Comparison of ENCODE assay signal across 23 mouse cellular contexts in genomic region chr7:49586530-49587120, GRCm38 (mm10). TPM values are rescaled to one million over a fixed set of nuclear protein-coding genes. Genes with fewer than 3 reads are reported as not detected.
DNase-seq lines count a peak whose midpoint lies in the region; ATAC-seq and TF ChIP-seq lines count a peak whose summit lies in the region.
"Had no signal": no experiment of that assay in that cellular context is flagged by ENCODE, and none has a peak within 500 bp of the region (broad histone marks: within the 10 kb centered on the region; RNA-seq: fewer than 3 reads in every experiment).

No protein-coding gene starts in this region.

- peaks cover 9% of the 10 kb centered on the region; the same call in 1 of the 2 replicates for H3K4me1 ChIP-seq in embryonic facial prominence, embryonic 13.5 days
- no peaks in the 10 kb centered on the region for H3K4me1 ChIP-seq in embryonic facial prominence, embryonic 10.5 days
- no peaks in the 10 kb centered on the region for H3K4me1 ChIP-seq in limb, embryonic 14.5 days (ENCODE audit: control insufficient read depth, insufficient read depth, low read length)
- no peaks in the 10 kb centered on the region for H3K4me1 ChIP-seq in limb, embryonic 10.5 days
- H3K4me1 ChIP-seq: embryonic facial prominence, embryonic 12.5 days; forebrain, embryonic 13.5 days; heart, embryonic 12.5 days had no signal

- no peak overlapping the region for H3K9ac ChIP-seq in embryonic facial prominence, embryonic 13.5 days
- H3K9ac ChIP-seq in limb, embryonic 14.5 days (ENCODE audit: low read depth, low read length, severe bottlenecking): no peak overlapping the region
- H3K9ac ChIP-seq: embryonic facial prominence, embryonic 12.5 days; forebrain, embryonic 13.5 days; heart, embryonic 12.5 days had no signal

- no peak overlapping the region for H3K4me3 ChIP-seq in embryonic facial prominence, embryonic 13.5 days
- H3K4me3 ChIP-seq in embryonic facial prominence, embryonic 10.5 days: no peak overlapping the region
- no peak overlapping the region for H3K4me3 ChIP-seq in limb, embryonic 14.5 days (replicated peaks; ENCODE audit: low read length)
- no peak overlapping the region for H3K4me3 ChIP-seq in limb, embryonic 10.5 days
- H3K4me3 ChIP-seq: embryonic facial prominence, embryonic 12.5 days; forebrain, embryonic 13.5 days; gastrocnemius, adult 2 months; heart, embryonic 12.5 days had no signal

- H3K27ac ChIP-seq in embryonic facial prominence, embryonic 13.5 days: 0 out of 2 replicates have a peak overlapping the region, but pooled peaks have one; percentile 51
- no peak overlapping the region for H3K27ac ChIP-seq in embryonic facial prominence, embryonic 10.5 days (replicated peaks)
- no peak overlapping the region for H3K27ac ChIP-seq in limb, embryonic 14.5 days (replicated peaks; ENCODE audit: low read depth, low read length)
- no peak overlapping the region for H3K27ac ChIP-seq in limb, embryonic 10.5 days
- H3K27ac ChIP-seq: embryonic facial prominence, embryonic 12.5 days; forebrain, embryonic 13.5 days; gastrocnemius, adult 2 months had no signal

- no peak overlapping the region for H3K4me2 ChIP-seq in embryonic facial prominence, embryonic 13.5 days
- H3K4me2 ChIP-seq in limb, embryonic 14.5 days (replicated peaks; ENCODE audit: low read depth, low read length, severe bottlenecking): no peak overlapping the region
- H3K4me2 ChIP-seq: embryonic facial prominence, embryonic 12.5 days; forebrain, embryonic 13.5 days; heart, embryonic 12.5 days had no signal

- WGBS in embryonic facial prominence, embryonic 13.5 days: 57% methylated on average over 5 of the region's 5 CpGs
- 86% methylated on average over 5 of the region's 5 CpGs for WGBS in embryonic facial prominence, embryonic 10.5 days
- 56% methylated on average over 5 of the region's 5 CpGs for WGBS in limb, embryonic 14.5 days
- 83% methylated on average over 5 of the region's 5 CpGs for WGBS in limb, embryonic 10.5 days

- ATAC-seq in embryonic facial prominence, embryonic 13.5 days (ENCODE audit: insufficient number of reproducible peaks, insufficient read depth, low FRiP score, low TSS enrichment, low read depth): no peak
- ATAC-seq in limb, embryonic 14.5 days (ENCODE audit: low FRiP score, low read depth): no peak
- ATAC-seq: activated CD4-positive, CD25-positive, alpha-beta regulatory T cell, adult 4 months; CD4-positive, CD25-positive, alpha-beta regulatory T cell, adult 4 months; forebrain, embryonic 13.5 days; hindbrain, embryonic 16.5 days; inflammation-experienced regulatory T-cells, adult 6 months had no signal

- no peak for TF ChIP-seq CTCF in brain, embryonic 14.5 days (IDR thresholded peaks at IDR 0.05; ENCODE audit: borderline replicate concordance, extremely low read depth, insufficient read depth, insufficient read length)

- TF ChIP-seq POLR2A in limb, embryonic 14.5 days (IDR thresholded peaks at IDR 0.05; ENCODE audit: borderline replicate concordance, extremely low read depth, insufficient read depth, insufficient read length): no peak
- TF ChIP-seq POLR2A in brain, embryonic 14.5 days (IDR thresholded peaks at IDR 0.05; ENCODE audit: borderline replicate concordance, extremely low read depth, insufficient read depth, insufficient read length, poor library complexity, severe bottlenecking): no peak

- peaks cover 62% of the 10 kb centered on the region for H3K36me3 ChIP-seq in embryonic facial prominence, embryonic 13.5 days
- H3K36me3 ChIP-seq in embryonic facial prominence, embryonic 10.5 days (replicated peaks): peaks cover 61% of the 10 kb centered on the region
- peaks cover 54% of the 10 kb centered on the region for H3K36me3 ChIP-seq in limb, embryonic 14.5 days (ENCODE audit: control insufficient read depth, insufficient read depth, low read length)
- H3K36me3 ChIP-seq in limb, embryonic 10.5 days: peaks cover 37% of the 10 kb centered on the region
- H3K36me3 ChIP-seq: G1E had no signal

- no peak for DNase-seq in embryonic facial prominence, embryonic 10.5 days (ENCODE audit: low spot score)
- DNase-seq in limb, embryonic 14.5 days (ENCODE audit: low spot score): peak; percentile 82
- no peak for DNase-seq in limb, embryonic 10.5 days (ENCODE audit: low spot score)
- peak; percentile 20 for DNase-seq in brain, embryonic 14.5 days (ENCODE audit: low read depth)
- DNase-seq in fibroblast of lung, adult 2 months (ENCODE audit: low read depth): peak; percentile 7
- no peak for DNase-seq in c-Kit-positive CD71-positive TER-119-positive erythroid progenitor cells, embryonic 14.5 days (ENCODE audit: low spot score)
- DNase-seq: adrenal gland, postnatal 14 days; B cell, adult 2 months; cerebellum, adult 2 months; cerebellum, postnatal 10 days; embryo, embryonic 11 days; gastrocnemius, adult 2 months; gastrocnemius, postnatal 25 days had no signal

- no peaks in the 10 kb centered on the region for H3K9me3 ChIP-seq in embryonic facial prominence, embryonic 13.5 days
- no peaks in the 10 kb centered on the region for H3K9me3 ChIP-seq in embryonic facial prominence, embryonic 10.5 days
- no peaks in the 10 kb centered on the region for H3K9me3 ChIP-seq in limb, embryonic 14.5 days (ENCODE audit: control insufficient read depth, low read length)
- H3K9me3 ChIP-seq in limb, embryonic 10.5 days (replicated peaks): no peaks in the 10 kb centered on the region
- H3K9me3 ChIP-seq: embryonic facial prominence, embryonic 12.5 days; forebrain, embryonic 13.5 days; heart, embryonic 12.5 days had no signal

- no peaks in the 10 kb centered on the region for H3K27me3 ChIP-seq in embryonic facial prominence, embryonic 13.5 days
- H3K27me3 ChIP-seq in embryonic facial prominence, embryonic 10.5 days (replicated peaks; ENCODE audit: low read depth, poor library complexity, severe bottlenecking): no peaks in the 10 kb centered on the region
- H3K27me3 ChIP-seq in limb, embryonic 14.5 days (ENCODE audit: control insufficient read depth, insufficient read depth, low read length): no peaks in the 10 kb centered on the region
- no peaks in the 10 kb centered on the region for H3K27me3 ChIP-seq in limb, embryonic 10.5 days (ENCODE audit: low read depth, poor library complexity, severe bottlenecking)
- H3K27me3 ChIP-seq: embryonic facial prominence, embryonic 12.5 days; forebrain, embryonic 13.5 days; heart, embryonic 12.5 days had no signal

RNA-seq across cellular contexts. Expression of gene Dbx1, which starts 50.0 kb away (rescaled TPM):
- 0.28 and 0.44 TPM in 2 replicates for polyA plus RNA-seq in embryonic facial prominence, embryonic 13.5 days (2015; fragmentation: Nextera tagmentation; extraction: Ambion mirVana)
- polyA plus RNA-seq in embryonic facial prominence, embryonic 10.5 days (2016; fragmentation: Nextera tagmentation; extraction: Ambion mirVana): 5.1 and 22.0 TPM in 2 replicates
- 3.4 and 4.0 TPM in 2 replicates for polyA plus RNA-seq in limb, embryonic 14.5 days (2012; rRNA removed)
- polyA plus RNA-seq in limb, embryonic 14.5 days (2014; fragmentation: Nextera tagmentation; extraction: Ambion mirVana): 2.2 and 4.3 TPM in 2 replicates
- polyA plus RNA-seq in limb, embryonic 10.5 days (2016; fragmentation: Nextera tagmentation; extraction: Ambion mirVana): not detected in 2 replicates
- polyA plus RNA-seq in brain, embryonic 14.5 days (2012; rRNA removed): 9.6 and 14.1 TPM in 2 replicates
- polyA plus RNA-seq: activated CD4-positive, CD25-positive, alpha-beta regulatory T cell, adult 4 months; CD4-positive, CD25-positive, alpha-beta regulatory T cell, adult 4 months; cerebellum, adult 2 months; G1E; heart, embryonic 16.5 days; inflammation-experienced regulatory T-cells, adult 6 months had no signal

Comparison
In these comparisons a context has a peak if more than half of its experiments do, and no peak if none do; other contexts are left out.
1. DNase-seq: peak in limb, embryonic 14.5 days (single experiment), brain, embryonic 14.5 days (single experiment) and fibroblast of lung, adult 2 months (single experiment); none in embryonic facial prominence, embryonic 10.5 days (single experiment), limb, embryonic 10.5 days (single experiment) and c-Kit-positive CD71-positive TER-119-positive erythroid progenitor cells, embryonic 14.5 days (single experiment).